Mouse (Mus musculus): ENCODE data around the gene Ipo4.

GRCm38 (mm10) chr14:55656935-55657334 is 21.2 kb upstream of the Ipo4 start:
- TF ChIP-seq CTCF (IDR thresholded peaks at IDR 0.05; ENCODE audit: insufficient read depth, low read depth, low read length) (no peak), POLR2A (IDR thresholded peaks at IDR 0.05; ENCODE audit: insufficient read depth, low read depth, low read length) (no peak)

All from olfactory bulb, adult 2 months (tissue).